Mouse (Mus musculus) liver, embryonic 11.5 days (tissue): ENCODE results near the gene Bglap. TPM values are rescaled to one million over a fixed set of nuclear protein-coding genes. Genes with fewer than 3 reads are reported as not detected.

Experiments
- ATAC-seq: fragments of 200-750 bp; cut with Nextera tagmentation; replicated peaks from 2 replicates; pipeline ENCODE4 v1.8.0; 2017; ENCODE audit warnings: moderate number of reproducible peaks, mild to moderate bottlenecking, moderate TSS enrichment, moderate library complexity; ENCODE audit not compliant: low FRiP score
- DNase-seq: peaks from one replicate; pipeline ENCODE4 v3.0.0-alpha.2; 2017; ENCODE audit warnings: low spot score
- H3K27ac ChIP-seq: fragments of 300-500 bp; sonication (generic); 2 replicates; pipeline ENCODE4 v1.5.1; 2014; ENCODE audit warnings: mild to moderate bottlenecking, low read depth, low read length, control low read depth
- H3K27me3 ChIP-seq: fragments of 300-500 bp; sonication (generic); replicated peaks from 2 replicates; pipeline ENCODE4 v1.6.1; 2014; ENCODE audit warnings: low read length, mixed read lengths; ENCODE audit not compliant: control insufficient read depth, insufficient read depth
- H3K36me3 ChIP-seq: fragments of 300-500 bp; sonication (generic); 2 replicates; pipeline ENCODE4 v1.6.1; 2014; ENCODE audit warnings: mild to moderate bottlenecking, low read length, moderate library complexity, mixed read lengths; ENCODE audit not compliant: control insufficient read depth, insufficient read depth
- H3K4me1 ChIP-seq: fragments of 300-500 bp; sonication (generic); replicated peaks from 2 replicates; pipeline ENCODE4 v1.6.1; 2014; ENCODE audit warnings: low read length, mixed read lengths; ENCODE audit not compliant: control insufficient read depth, insufficient read depth
- H3K4me2 ChIP-seq: fragments of 300-500 bp; sonication (generic); 2 replicates; pipeline ENCODE4 v1.6.1; 2014; ENCODE audit warnings: mild to moderate bottlenecking, control low read depth, moderate library complexity
- H3K4me3 ChIP-seq: fragments of 300-500 bp; sonication (generic); 2 replicates; pipeline ENCODE4 v1.5.1; 2014; ENCODE audit warnings: low read depth, low read length, control low read depth
- H3K9ac ChIP-seq: fragments of 300-500 bp; sonication (generic); 2 replicates; pipeline ENCODE4 v1.6.1; 2014; ENCODE audit warnings: low read depth, low read length, control low read depth
- H3K9me3 ChIP-seq: fragments of 300-500 bp; sonication (generic); 2 replicates; pipeline ENCODE4 v1.6.1; 2016; ENCODE audit warnings: low read length, inconsistent platforms, mixed read lengths; ENCODE audit not compliant: control insufficient read depth
- WGBS: fragments of 180-500 bp; shearing (Covaris S2); extraction: QIAGEN DNeasy Blood & Tissue Kit; methylation state at CpG from one replicate; pipeline ENCODE4 v1.1.7; 2014; 5-methylcytosine and 5-hydroxymethylcytosine counted together
- polyA plus RNA-seq: library from polyadenylated mRNA; unstranded; fragments of >200 nt; fragmentation: Nextera tagmentation; extraction: Ambion mirVana; gene quantifications from 2 replicates; pipeline ENCODE4 v1.2.1, GENCODE M21; 2014

Bglap gene
- polyA plus RNA-seq, 1 experiment from 2014 or later: not detected

DNA sequence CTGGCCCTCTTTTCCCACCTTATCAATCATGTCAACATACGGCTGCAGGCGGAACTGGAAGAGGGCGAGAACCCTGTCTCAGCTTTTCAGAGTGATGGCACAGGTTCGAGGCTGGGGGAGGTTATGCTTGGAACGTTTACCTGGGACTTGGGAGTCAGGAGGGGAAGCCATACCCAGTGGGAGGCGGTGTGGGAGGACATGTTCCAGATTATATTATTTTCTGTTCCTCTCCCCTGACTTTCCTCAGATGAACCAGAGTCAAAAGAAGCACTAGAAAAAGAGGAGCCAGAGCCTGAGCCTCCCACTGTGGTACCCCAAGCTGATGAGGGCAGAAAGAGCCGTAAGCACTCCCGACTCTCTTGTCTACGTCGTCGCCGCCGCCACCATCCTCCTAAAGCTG lies 33.5 kb downstream of the Bglap start:
- H3K36me3 ChIP-seq: peaks cover 86% of the 10 kb centered on the region
- H3K9me3 ChIP-seq: no peaks in the 10 kb centered on the region
- ATAC-seq (no peak), DNase-seq (no peak)
- H3K27me3 ChIP-seq: no peaks in the 10 kb centered on the region
- 88% methylated on average over 13 of the region's 13 CpGs for WGBS
- H3K4me3 ChIP-seq: no peak overlapping the region
- H3K27ac ChIP-seq: no peak overlapping the region
- no peaks in the 10 kb centered on the region for H3K4me1 ChIP-seq
- H3K4me2 ChIP-seq: no peak overlapping the region
- no peak overlapping the region for H3K9ac ChIP-seq

- H3K9me3 ChIP-seq: no peaks in the 10 kb centered on the region
- H3K4me1 ChIP-seq: peaks cover 44% of the 10 kb centered on the region
- DNase-seq: no peak
- 64% methylated on average over 3 of the region's 3 CpGs for WGBS
- no peak for ATAC-seq
- 0 out of 2 replicates have a peak overlapping the region, but pooled peaks have one; percentile 30 for H3K9ac ChIP-seq
- peak overlapping the region; percentile 15 for H3K4me3 ChIP-seq
- H3K36me3 ChIP-seq: peaks cover 20% of the 10 kb centered on the region
- H3K4me2 ChIP-seq: peak overlapping the region; percentile 83
- no peaks in the 10 kb centered on the region for H3K27me3 ChIP-seq
- peak overlapping the region; percentile 79 for H3K27ac ChIP-seq
Measured at GRCm38 (mm10) chr3:88339006-88339405, 45.3 kb downstream of the Bglap start.

DNA sequence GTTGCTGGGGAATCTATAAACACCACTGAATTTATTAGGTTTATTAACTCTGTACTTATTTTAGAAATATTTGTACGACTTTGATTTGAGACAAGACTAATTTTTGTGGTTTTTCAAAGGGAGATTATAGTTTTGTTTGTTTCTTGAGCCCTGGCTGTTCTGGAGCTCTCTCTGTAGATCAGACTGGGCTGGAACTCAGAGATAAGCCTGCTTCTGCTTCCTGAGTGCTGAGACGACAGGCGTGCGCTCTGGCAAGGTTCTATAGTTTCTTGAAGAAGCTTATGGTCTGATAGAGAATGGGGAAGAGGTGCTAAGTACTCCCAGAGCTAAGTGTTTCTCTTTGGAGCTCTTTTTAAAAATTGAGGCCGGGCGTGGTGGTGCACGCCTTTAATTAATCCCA lies 45.9 kb downstream of the Bglap start:
- 0 out of 2 replicates have a peak overlapping the region, but pooled peaks have one; percentile 30 for H3K9ac ChIP-seq
- DNase-seq: no peak
- 40% methylated on average over 7 of the region's 7 CpGs for WGBS
- no peaks in the 10 kb centered on the region for H3K27me3 ChIP-seq
- H3K4me1 ChIP-seq: peaks cover 47% of the 10 kb centered on the region
- H3K36me3 ChIP-seq: peaks cover 13% of the 10 kb centered on the region
- peak; percentile 53 for ATAC-seq
- peak overlapping the region; percentile 15 for H3K4me3 ChIP-seq
- peak overlapping the region; percentile 79 for H3K27ac ChIP-seq
- H3K4me2 ChIP-seq: peak overlapping the region; percentile 83
- H3K9me3 ChIP-seq: no peaks in the 10 kb centered on the region

- H3K4me1 ChIP-seq: peaks cover 47% of the 10 kb centered on the region
- H3K9ac ChIP-seq: peak overlapping the region; percentile 38
Measured at GRCm38 (mm10) chr3:88337367-88338020, 46.8 kb downstream of the Bglap start.

DNA sequence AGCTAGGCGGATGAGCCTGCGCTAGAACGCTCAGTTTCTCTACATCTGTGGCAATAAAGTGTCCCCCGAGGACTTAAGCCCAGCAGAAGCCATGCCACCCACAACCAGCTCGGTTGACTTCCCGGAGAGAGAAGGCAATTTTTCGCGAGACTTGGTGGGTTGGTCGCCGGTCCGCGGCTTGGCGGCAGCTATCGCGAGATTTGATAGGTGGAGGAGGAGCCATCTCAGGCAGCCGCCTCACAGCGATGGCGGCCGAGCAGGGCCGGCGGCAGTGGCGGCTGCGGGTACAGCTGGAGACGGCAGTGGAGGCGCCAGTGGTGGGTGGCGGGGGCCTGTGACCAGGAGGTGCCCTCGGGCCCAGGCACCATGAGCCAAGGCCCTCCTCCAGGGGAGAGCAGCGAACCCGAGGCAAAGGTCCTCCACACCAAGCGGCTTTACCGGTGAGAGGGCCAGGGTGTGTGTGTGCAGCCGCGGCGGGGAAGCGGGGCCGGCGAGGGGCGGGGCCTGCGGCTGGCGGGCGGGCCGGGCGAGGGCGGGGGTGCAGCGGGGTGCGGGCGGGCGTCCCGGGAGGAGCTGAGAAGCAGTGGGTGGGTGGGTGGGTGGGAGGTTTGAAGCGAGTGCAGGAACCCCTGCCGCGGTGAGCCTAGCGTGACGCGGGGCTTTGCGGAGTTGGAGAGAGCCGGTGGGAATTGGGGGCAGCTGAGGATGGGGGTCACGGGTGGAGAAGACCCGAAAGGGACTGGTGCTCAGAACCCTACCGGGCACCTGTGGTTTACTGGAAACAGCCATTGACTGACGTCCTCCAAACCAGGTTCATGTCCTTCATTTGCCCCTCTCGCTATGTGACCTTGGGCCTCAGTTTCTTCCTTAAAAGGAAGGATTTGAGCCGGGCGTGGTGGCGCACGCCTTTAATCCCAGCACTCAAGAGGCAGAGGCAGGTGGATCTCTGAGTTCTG lies 47.9 kb downstream of the Bglap start, which contains the start of the genes Tmem79 and Smg5:
TSS of gene Tmem79 (minus strand) at position 91 of the 956 bp plus-strand sequence.
TSS of gene Smg5 (plus strand) at position 203 of the 956 bp plus-strand sequence.
- Histone ChIP-seq H3K4me2 (peak within 1 kb of the TSS; percentile 83), H3K4me1 (peaks cover 44% of the 10 kb centered on the region), H3K9ac (peak within 1 kb of the TSS; percentile 95), H3K36me3 (peaks cover 2% of the 10 kb centered on the region; the same call in 1 of the 2 replicates), H3K9me3 (no peaks in the 10 kb centered on the region), H3K4me3 (peak within 1 kb of the TSS; percentile 86), H3K27ac (peak within 1 kb of the TSS; percentile 97), H3K27me3 (no peaks in the 10 kb centered on the region)
- DNase-seq (peak; percentile 98), ATAC-seq (peak; percentile 87)
- WGBS: 2% methylated on average over 59 of the region's 66 CpGs

More at GRCm38 (mm10) chr3:88337367-88338020, 46.8 kb downstream of the Bglap start:
- ATAC-seq (no peak), DNase-seq (no peak)
- Histone ChIP-seq H3K27ac (peak overlapping the region; percentile 97), H3K4me2 (peak overlapping the region; percentile 83), H3K9me3 (no peaks in the 10 kb centered on the region), H3K27me3 (no peaks in the 10 kb centered on the region), H3K36me3 (peaks cover 5% of the 10 kb centered on the region), H3K4me3 (peak overlapping the region; percentile 86)
- 38% methylated on average over 11 of the region's 11 CpGs for WGBS

DNA sequence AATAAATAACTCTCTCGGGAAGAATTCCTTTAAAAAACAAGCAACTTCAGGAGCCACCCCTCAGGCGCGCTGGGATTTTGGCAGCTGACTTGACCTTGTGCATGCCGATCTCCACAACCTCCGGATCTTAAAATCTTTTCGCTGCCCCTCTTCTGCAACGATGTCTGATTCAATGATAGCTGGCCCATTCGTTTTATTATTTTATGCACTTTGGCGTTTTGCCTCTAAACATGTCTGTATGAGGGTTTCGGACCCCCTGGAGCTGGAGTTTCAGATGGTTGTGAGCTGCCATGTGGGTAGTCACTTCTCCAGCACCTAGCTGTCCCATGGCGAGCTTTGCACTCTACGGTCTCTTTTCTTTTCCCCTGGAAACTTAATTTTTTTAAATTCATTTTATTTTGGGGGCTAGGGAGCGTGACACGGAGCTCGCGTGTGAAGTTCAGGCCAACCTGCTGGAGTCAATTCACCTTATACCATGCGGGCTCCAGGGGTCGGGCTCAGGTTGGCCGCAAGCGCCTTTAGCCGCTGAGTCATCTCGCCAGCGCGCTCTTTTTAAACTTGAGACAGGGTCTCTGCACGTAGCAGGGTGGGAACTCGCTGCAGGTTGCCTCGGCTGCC lies 48.7 kb downstream of the Bglap start:
- ATAC-seq: peak; percentile 32; the same call in 1 of the 2 replicates
- Histone ChIP-seq H3K27me3 (no peaks in the 10 kb centered on the region), H3K4me3 (peak overlapping the region; percentile 86), H3K9ac (peak overlapping the region; percentile 95), H3K9me3 (no peaks in the 10 kb centered on the region), H3K27ac (peak overlapping the region; percentile 97), H3K4me1 (peaks cover 37% of the 10 kb centered on the region), H3K4me2 (peak overlapping the region; percentile 83), H3K36me3 (peaks cover 2% of the 10 kb centered on the region; the same call in 1 of the 2 replicates)
- no peak for DNase-seq
- 1% methylated on average over 27 of the region's 27 CpGs for WGBS

DNA sequence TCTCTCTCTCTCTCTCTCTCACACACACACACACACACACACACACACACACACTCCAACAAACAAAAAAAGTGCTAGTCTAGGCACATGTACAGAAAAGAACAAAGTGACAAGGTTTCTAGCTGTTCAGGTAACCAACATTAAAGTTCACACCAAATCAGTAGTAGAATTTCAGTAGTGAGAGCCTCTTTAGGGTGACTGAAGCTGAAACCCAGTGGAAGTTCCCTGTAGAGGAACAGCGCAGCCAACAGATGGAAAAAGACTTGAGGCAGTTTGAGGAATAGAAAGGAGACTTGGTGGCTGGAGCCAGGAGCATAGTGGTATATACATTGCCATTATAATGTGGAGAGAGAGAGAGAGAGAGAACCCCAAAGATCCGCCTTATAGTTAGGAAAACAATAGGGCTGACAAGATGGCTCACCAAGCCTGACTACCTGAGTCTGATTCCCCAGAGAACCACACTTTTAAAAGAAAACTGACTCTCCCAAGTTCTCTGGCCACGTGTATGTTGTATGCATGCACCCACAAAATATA lies 49.3 kb downstream of the Bglap start:
- 23% methylated on average over 3 of the region's 3 CpGs for WGBS
- H3K27me3 ChIP-seq: no peaks in the 10 kb centered on the region
- H3K4me3 ChIP-seq: peak overlapping the region; percentile 86
- H3K9ac ChIP-seq: peak overlapping the region; percentile 95
- ATAC-seq: no peak
- no peaks in the 10 kb centered on the region for H3K9me3 ChIP-seq
- peaks cover 37% of the 10 kb centered on the region for H3K4me1 ChIP-seq
- H3K27ac ChIP-seq: peak overlapping the region; percentile 97
- H3K36me3 ChIP-seq: peaks cover 2% of the 10 kb centered on the region; the same call in 1 of the 2 replicates
- peak overlapping the region; percentile 83 for H3K4me2 ChIP-seq
- DNase-seq: no peak
